Mouse (Mus musculus): ENCODE results near the gene Acot1. TPM values are rescaled to one million over a fixed set of nuclear protein-coding genes. Genes with fewer than 3 reads are reported as not detected.
A peak's percentile ranks its signal among the peaks of the same experiment; 100 is the strongest.
"Not testable (repeated sequence)": the region's sequence is repeated elsewhere in the genome, so short reads cannot be mapped to it uniquely, and the experiment has no call there.

Gene Acot1
- polyA plus RNA-seq, 1 experiment from 2014 or later: 93.9 TPM

GRCm38 (mm10) chr12:84011251-84012040 is 2.2 kb downstream of the Acot1 start:
- 14% methylated on average over 12 of the region's 12 CpGs for WGBS
- Histone ChIP-seq H3K36me3 (ENCODE audit: control insufficient read depth, insufficient read depth, low read length) (no peaks in the 10 kb centered on the region), H3K27me3 (ENCODE audit: control insufficient read depth, insufficient read depth, low read length) (no peaks in the 10 kb centered on the region), H3K4me3 (ENCODE audit: low read depth, low read length) (peak overlapping the region; percentile 41), H3K4me1 (ENCODE audit: control insufficient read depth, insufficient read depth, low read length) (peaks cover 6% of the 10 kb centered on the region), H3K4me2 (ENCODE audit: low read depth, low read length) (peak overlapping the region; percentile 47), H3K9me3 (ENCODE audit: control insufficient read depth, low read length) (no peaks in the 10 kb centered on the region), H3K9ac (replicated peaks; ENCODE audit: low read depth, low read length) (no peak overlapping the region), H3K27ac (ENCODE audit: low read depth, low read length) (peak overlapping the region; percentile 28)
- ATAC-seq (ENCODE audit: low read depth): peak; percentile 82

GRCm38 (mm10) chr12:84013130-84013529 is 3.8 kb downstream of the Acot1 start:
- no peaks in the 10 kb centered on the region for H3K27me3 ChIP-seq (ENCODE audit: control insufficient read depth, insufficient read depth, low read length)
- no peak overlapping the region for H3K27ac ChIP-seq (ENCODE audit: low read depth, low read length)
- H3K4me2 ChIP-seq (ENCODE audit: low read depth, low read length): peak overlapping the region; percentile 21
- ATAC-seq (ENCODE audit: low read depth): no peak
- 54% methylated on average over 6 of the region's 6 CpGs for WGBS
- no peak overlapping the region for H3K9ac ChIP-seq (replicated peaks; ENCODE audit: low read depth, low read length)
- H3K36me3 ChIP-seq (ENCODE audit: control insufficient read depth, insufficient read depth, low read length): no peaks in the 10 kb centered on the region
- no peaks in the 10 kb centered on the region for H3K9me3 ChIP-seq (ENCODE audit: control insufficient read depth, low read length)
- peaks cover 6% of the 10 kb centered on the region for H3K4me1 ChIP-seq (ENCODE audit: control insufficient read depth, insufficient read depth, low read length)
- no peak overlapping the region for H3K4me3 ChIP-seq (ENCODE audit: low read depth, low read length)

GRCm38 (mm10) chr12:84013701-84014100 is 4.4 kb downstream of the Acot1 start:
- no peaks in the 10 kb centered on the region for H3K9me3 ChIP-seq (ENCODE audit: control insufficient read depth, low read length)
- 94% methylated on average over 7 of the region's 7 CpGs for WGBS
- H3K4me1 ChIP-seq (ENCODE audit: control insufficient read depth, insufficient read depth, low read length): peaks cover 6% of the 10 kb centered on the region
- no peak overlapping the region for H3K4me3 ChIP-seq (ENCODE audit: low read depth, low read length)
- H3K27me3 ChIP-seq (ENCODE audit: control insufficient read depth, insufficient read depth, low read length): no peaks in the 10 kb centered on the region
- ATAC-seq (ENCODE audit: low read depth): no peak
- H3K9ac ChIP-seq (replicated peaks; ENCODE audit: low read depth, low read length): no peak overlapping the region
- H3K4me2 ChIP-seq (ENCODE audit: low read depth, low read length): no peak overlapping the region
- no peaks in the 10 kb centered on the region for H3K36me3 ChIP-seq (ENCODE audit: control insufficient read depth, insufficient read depth, low read length)
- H3K27ac ChIP-seq (ENCODE audit: low read depth, low read length): no peak overlapping the region

- not testable (repeated sequence) for H3K4me2 ChIP-seq (ENCODE audit: low read depth, low read length); H3K4me1 ChIP-seq (ENCODE audit: control insufficient read depth, insufficient read depth, low read length); H3K36me3 ChIP-seq (ENCODE audit: control insufficient read depth, insufficient read depth, low read length); ATAC-seq (ENCODE audit: low read depth); H3K4me3 ChIP-seq (ENCODE audit: low read depth, low read length); H3K9me3 ChIP-seq (ENCODE audit: control insufficient read depth, low read length); H3K27me3 ChIP-seq (ENCODE audit: control insufficient read depth, insufficient read depth, low read length); H3K27ac ChIP-seq (ENCODE audit: low read depth, low read length); H3K9ac ChIP-seq (replicated peaks; ENCODE audit: low read depth, low read length)
- 52% methylated on average over 7 of the region's 7 CpGs for WGBS
Observed at GRCm38 (mm10) chr12:84020528-84020927, 11.2 kb downstream of the Acot1 start.

- WGBS: 97% methylated on average over 4 of the region's 4 CpGs
- not testable (repeated sequence) for ATAC-seq (ENCODE audit: low read depth)
Observed at GRCm38 (mm10) chr12:84022266-84022665, 13.0 kb downstream of the Acot1 start.

GRCm38 (mm10) chr12:84023052-84023745 is 13.9 kb downstream of the Acot1 start:
- Histone ChIP-seq H3K4me1 (ENCODE audit: control insufficient read depth, insufficient read depth, low read length) (no peaks in the 10 kb centered on the region), H3K4me3 (ENCODE audit: low read depth, low read length) (no peak overlapping the region), H3K9ac (replicated peaks; ENCODE audit: low read depth, low read length) (no peak overlapping the region), H3K27ac (ENCODE audit: low read depth, low read length) (no peak overlapping the region), H3K27me3 (ENCODE audit: control insufficient read depth, insufficient read depth, low read length) (no peaks in the 10 kb centered on the region), H3K9me3 (ENCODE audit: control insufficient read depth, low read length) (no peaks in the 10 kb centered on the region), H3K4me2 (ENCODE audit: low read depth, low read length) (no peak overlapping the region), H3K36me3 (ENCODE audit: control insufficient read depth, insufficient read depth, low read length) (no peaks in the 10 kb centered on the region)
- 91% methylated on average over 9 of the region's 9 CpGs for WGBS
- no peak for ATAC-seq (ENCODE audit: low read depth)

More at GRCm38 (mm10) chr12:84022266-84022665, 13.0 kb downstream of the Acot1 start:
- not testable (repeated sequence) for H3K9me3 ChIP-seq (ENCODE audit: control insufficient read depth, low read length); H3K27ac ChIP-seq (ENCODE audit: low read depth, low read length); H3K27me3 ChIP-seq (ENCODE audit: control insufficient read depth, insufficient read depth, low read length); H3K36me3 ChIP-seq (ENCODE audit: control insufficient read depth, insufficient read depth, low read length); H3K4me2 ChIP-seq (ENCODE audit: low read depth, low read length); H3K4me1 ChIP-seq (ENCODE audit: control insufficient read depth, insufficient read depth, low read length); H3K4me3 ChIP-seq (ENCODE audit: low read depth, low read length); H3K9ac ChIP-seq (replicated peaks; ENCODE audit: low read depth, low read length)

GRCm38 (mm10) chr12:84025888-84026287 is 16.6 kb downstream of the Acot1 start:
- Histone ChIP-seq H3K27ac (ENCODE audit: low read depth, low read length) (no peak overlapping the region), H3K4me1 (ENCODE audit: control insufficient read depth, insufficient read depth, low read length) (no peaks in the 10 kb centered on the region), H3K27me3 (ENCODE audit: control insufficient read depth, insufficient read depth, low read length) (no peaks in the 10 kb centered on the region), H3K9me3 (ENCODE audit: control insufficient read depth, low read length) (no peaks in the 10 kb centered on the region), H3K9ac (replicated peaks; ENCODE audit: low read depth, low read length) (no peak overlapping the region), H3K36me3 (ENCODE audit: control insufficient read depth, insufficient read depth, low read length) (no peaks in the 10 kb centered on the region), H3K4me2 (ENCODE audit: low read depth, low read length) (no peak overlapping the region), H3K4me3 (ENCODE audit: low read depth, low read length) (no peak overlapping the region)
- 90% methylated on average over 7 of the region's 7 CpGs for WGBS
- ATAC-seq (ENCODE audit: low read depth): no peak

- not testable (repeated sequence) for H3K27me3 ChIP-seq (ENCODE audit: control insufficient read depth, insufficient read depth, low read length); H3K27ac ChIP-seq (ENCODE audit: low read depth, low read length); H3K36me3 ChIP-seq (ENCODE audit: control insufficient read depth, insufficient read depth, low read length); H3K4me3 ChIP-seq (ENCODE audit: low read depth, low read length); ATAC-seq (ENCODE audit: low read depth); H3K4me2 ChIP-seq (ENCODE audit: low read depth, low read length); H3K4me1 ChIP-seq (ENCODE audit: control insufficient read depth, insufficient read depth, low read length); H3K9ac ChIP-seq (replicated peaks; ENCODE audit: low read depth, low read length); H3K9me3 ChIP-seq (ENCODE audit: control insufficient read depth, low read length)
- WGBS: 38% methylated on average over 3 of the region's 3 CpGs
Observed at GRCm38 (mm10) chr12:84028328-84028727, 19.0 kb downstream of the Acot1 start.

GRCm38 (mm10) chr12:84029043-84029442 is 19.8 kb downstream of the Acot1 start:
- H3K4me1 ChIP-seq (ENCODE audit: control insufficient read depth, insufficient read depth, low read length); H3K27ac ChIP-seq (ENCODE audit: low read depth, low read length); H3K36me3 ChIP-seq (ENCODE audit: control insufficient read depth, insufficient read depth, low read length); H3K4me3 ChIP-seq (ENCODE audit: low read depth, low read length); H3K27me3 ChIP-seq (ENCODE audit: control insufficient read depth, insufficient read depth, low read length); ATAC-seq (ENCODE audit: low read depth); H3K9me3 ChIP-seq (ENCODE audit: control insufficient read depth, low read length); H3K4me2 ChIP-seq (ENCODE audit: low read depth, low read length); H3K9ac ChIP-seq (replicated peaks; ENCODE audit: low read depth, low read length): not testable (repeated sequence)
- WGBS: 95% methylated on average over 1 of the region's 1 CpGs

Measured in neural tube, embryonic 14.5 days (tissue).